Mouse (Mus musculus) lung, postnatal 0 days (tissue): ENCODE results near the gene Exoc6.

Experiments used
- CTCF ChIP-seq: IDR thresholded peaks from 2 replicates; pipeline ENCODE4 v1.5.1; 2016; ENCODE audit warnings: antibody characterized with exemption, mild to moderate bottlenecking
- EP300 ChIP-seq: IDR thresholded peaks from 2 replicates; pipeline ENCODE4 v1.6.1; 2016; ENCODE audit warnings: antibody characterized with exemption, mild to moderate bottlenecking, control low read depth

DNA sequence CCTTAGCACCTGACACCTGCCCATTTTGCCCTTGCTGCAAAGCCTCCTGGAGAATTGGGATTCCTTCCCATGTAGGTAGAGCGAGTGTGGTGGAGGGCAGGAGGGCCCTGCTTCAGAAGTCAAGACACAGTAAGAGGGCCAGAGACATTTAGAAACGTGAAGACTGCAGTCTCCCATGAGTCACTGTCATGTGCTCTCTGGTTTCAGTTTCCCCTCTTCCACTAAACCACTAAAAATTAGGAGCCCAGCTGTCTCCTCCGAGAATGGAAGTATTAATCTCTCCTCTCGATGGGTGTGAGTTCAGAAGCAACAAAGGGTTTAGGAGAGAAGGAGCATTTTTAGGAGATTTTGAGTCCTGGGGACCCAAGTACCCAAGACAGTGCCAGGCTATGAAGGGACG lies 139.3 kb downstream of the Exoc6 start:
- no peak for TF ChIP-seq CTCF
- no peak for TF ChIP-seq EP300
